In the genomic region with DNA sequence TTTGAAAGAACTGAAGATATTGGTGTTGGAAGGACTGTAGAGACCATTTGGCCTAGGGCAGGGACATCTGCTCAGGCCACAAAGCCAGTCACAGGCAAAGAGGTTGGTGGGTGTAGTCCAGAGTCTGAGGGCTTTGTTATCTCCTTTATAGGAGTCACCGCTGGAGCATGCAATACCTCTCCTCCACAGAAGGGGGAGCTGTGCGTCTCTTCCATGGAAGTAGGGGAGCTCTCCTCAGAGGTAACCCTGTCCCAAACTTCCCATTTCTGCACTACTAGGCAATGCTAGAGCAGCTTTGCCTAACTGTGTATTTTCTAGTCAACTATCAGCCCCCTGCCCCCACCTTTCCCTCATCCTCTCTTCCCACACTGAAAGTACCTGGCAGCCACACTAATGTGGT, we compare ENCODE assay signal across 9 mouse cellular contexts.
A peak's percentile ranks its signal among the peaks of the same experiment; 100 is the strongest.
DNase-seq lines count a peak whose midpoint lies in the region; ATAC-seq and TF ChIP-seq lines count a peak whose summit lies in the region.
"Had no signal": no experiment of that assay in that cellular context is flagged by ENCODE, and none has a peak within 500 bp of the region (broad histone marks: within the 10 kb centered on the region; RNA-seq: fewer than 3 reads in every experiment).

No protein-coding gene starts in this region.

- peak; percentile 46 to 65 for ATAC-seq in hematopoietic stem cell, adult 5-6 weeks (replicated peaks in 1 of 2; ENCODE audit: insufficient read depth in 1 of 2, low FRiP score in 2 of 2, low TSS enrichment in 1 of 2, low read depth in 1 of 2, poor library complexity in 2 of 2, severe bottlenecking in 2 of 2)

- DNase-seq in gastrocnemius, adult 2 months, result no peak
- no peak for DNase-seq in gastrocnemius, postnatal 10 days
- peak; percentile 27 for DNase-seq in right cerebral cortex, postnatal 14 days
- DNase-seq in right cerebral cortex, adult 2 months (ENCODE audit: low spot score in 2 of 2), result no peak
- peak; percentile 56 for DNase-seq in thymus, postnatal 14 days
- no peak for DNase-seq in neural tube, embryonic 10.5 days (ENCODE audit: extremely low spot score, low spot score)
- DNase-seq in gastrocnemius, postnatal 36 days, result no peak

- intact Hi-C loops in gastrocnemius, adult 2 months (cut with DNase I), result no loop called here
- intact Hi-C loops in gastrocnemius, postnatal 36 days (cut with DNase I), result no loop called here

- H3K4me3 ChIP-seq in gastrocnemius, adult 2 months, result no peak overlapping the region
- H3K4me3 ChIP-seq: neural tube, embryonic 13.5 days had no signal

- no peak overlapping the region for H3K27ac ChIP-seq in gastrocnemius, adult 2 months
- H3K27ac ChIP-seq: neural tube, embryonic 13.5 days had no signal

- peak; percentile 41 for TF ChIP-seq CTCF in gastrocnemius, adult 2 months (IDR thresholded peaks at IDR 0.05)

Comparison
In these comparisons a context has a peak if more than half of its experiments do, and no peak if none do; other contexts are left out.
1. DNase-seq: peak in right cerebral cortex, postnatal 14 days (single experiment) and thymus, postnatal 14 days (single experiment); none in gastrocnemius, adult 2 months (single experiment), gastrocnemius, postnatal 10 days (single experiment), right cerebral cortex, adult 2 months (0 of 2), neural tube, embryonic 10.5 days (single experiment) and gastrocnemius, postnatal 36 days (0 of 2).